Mouse (Mus musculus) ovary, postnatal 14 days (tissue): ENCODE data around the gene Olfr1555-ps1.
"Not testable (repeated sequence)": the region's sequence is repeated elsewhere in the genome, so short reads cannot be mapped to it uniquely, and the experiment has no call there.

ENCODE experiments used
- DNase-seq: peaks from one replicate; pipeline ENCODE4 v3.0.0; 2022; ENCODE audit warnings: low spot score

Olfr1555-ps1 gene

DNA sequence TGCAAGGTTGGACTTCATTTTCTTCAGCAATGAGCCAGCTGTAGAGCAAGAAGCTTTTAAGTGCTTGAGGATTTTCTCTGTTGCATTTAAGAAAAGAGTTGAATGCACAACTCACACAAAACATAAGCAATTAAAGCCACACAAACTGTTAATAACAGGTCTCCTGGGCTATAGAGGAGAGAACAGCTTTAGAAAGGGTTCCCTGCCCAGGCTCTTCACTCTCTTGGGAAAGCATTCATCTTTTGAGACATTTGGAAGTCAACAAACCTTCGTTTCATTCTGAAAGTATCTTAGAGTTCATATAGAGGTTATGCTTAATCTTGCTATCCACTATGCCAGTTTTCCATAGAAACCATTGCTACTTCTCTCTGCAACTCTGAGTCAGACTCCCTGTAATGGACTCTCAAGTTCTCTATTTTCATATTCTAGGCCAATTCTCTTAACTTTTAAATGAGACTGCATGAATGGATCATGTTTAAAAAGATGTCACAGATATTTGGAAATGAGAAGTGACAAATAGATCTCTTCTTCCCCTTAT is at the start of gene Olfr1555-ps1:
TSS of gene Olfr1555-ps1 (minus strand) at position 51 of the 538 bp plus-strand sequence.
- DNase-seq = not testable (repeated sequence)

DNA sequence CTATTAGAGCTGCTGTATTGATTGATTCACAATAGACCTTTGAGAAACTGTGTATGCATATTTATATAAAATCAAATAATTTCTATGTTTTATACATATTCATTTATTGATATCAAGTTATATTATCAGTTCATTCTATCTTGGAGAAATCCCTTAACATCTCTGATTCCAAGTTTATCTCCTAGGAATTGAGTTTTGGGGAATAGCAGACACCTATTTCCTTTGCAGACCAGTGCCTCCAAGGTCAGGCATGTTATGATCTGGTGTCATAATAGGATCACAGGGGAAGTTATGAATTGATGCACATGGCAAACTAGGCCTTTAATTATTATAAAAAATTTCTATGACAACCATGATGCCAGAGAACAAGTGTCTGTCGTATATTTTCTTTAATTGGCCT is 30.4 kb upstream of the Olfr1555-ps1 start, which contains the start of gene Olfr1431:
TSS of gene Olfr1431 (plus strand) at position 301 of the 400 bp plus-strand sequence.
- DNase-seq = no peak

DNA sequence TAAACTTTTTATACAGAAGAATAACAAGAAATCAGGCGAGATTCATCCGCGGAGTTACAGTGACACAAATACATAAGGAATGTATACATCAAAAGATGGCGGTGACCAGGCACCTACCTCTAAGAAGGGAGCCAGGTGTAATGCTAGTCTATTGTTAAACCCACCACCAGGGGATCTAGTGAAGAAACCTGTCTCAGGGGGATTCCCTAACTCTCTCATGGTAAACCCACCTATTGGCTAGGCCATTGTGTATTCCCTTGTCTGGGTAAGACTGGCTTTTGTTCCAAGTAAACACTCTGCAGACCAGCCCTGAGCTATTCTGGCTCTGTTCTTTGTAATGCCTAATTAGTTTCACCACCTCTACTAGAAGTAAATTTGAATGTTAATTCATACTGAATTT is 29.2 kb upstream of the Olfr1555-ps1 start:
- DNase-seq = not testable (repeated sequence)

DNA sequence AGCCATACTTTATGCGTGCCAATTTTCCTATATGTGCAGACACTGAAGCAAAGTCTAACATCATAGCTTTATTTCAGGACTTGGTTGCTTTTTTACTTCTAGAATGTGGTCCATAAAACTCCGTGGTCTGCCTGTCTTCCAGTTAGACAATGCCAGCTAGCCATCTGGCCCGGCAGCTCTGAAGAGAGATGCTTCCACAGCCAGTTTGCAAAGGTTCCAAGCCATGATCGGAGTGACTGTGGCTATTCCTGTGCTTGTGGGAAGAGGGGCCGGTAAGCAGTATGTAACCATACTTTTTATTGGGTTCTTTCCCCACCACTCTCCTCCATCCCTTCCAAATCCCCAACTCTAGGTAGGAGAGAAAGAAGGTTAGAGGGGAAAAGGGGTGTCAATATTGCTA is 5.5 kb upstream of the Olfr1555-ps1 start:
- not testable (repeated sequence) for DNase-seq

DNA sequence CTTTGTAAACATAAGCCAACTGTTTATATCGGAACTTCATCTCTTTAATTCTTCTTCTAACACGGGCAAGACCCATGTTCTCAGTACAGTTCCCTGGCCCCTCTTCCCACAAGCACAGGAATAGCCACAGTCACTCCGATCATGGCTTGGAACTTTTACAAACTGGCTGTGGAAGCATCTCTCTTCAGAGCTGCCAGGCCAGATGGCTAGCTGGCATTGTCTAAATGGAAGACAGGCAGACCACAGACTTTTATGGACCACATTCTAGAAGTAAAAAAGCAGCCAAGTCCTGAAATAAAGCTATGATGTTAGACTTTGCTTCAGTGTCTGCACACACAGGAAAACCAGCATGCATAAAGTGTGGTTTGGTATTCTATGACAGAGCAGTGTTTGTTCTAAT is 24.5 kb downstream of the Olfr1555-ps1 start:
- no peak for DNase-seq

DNA sequence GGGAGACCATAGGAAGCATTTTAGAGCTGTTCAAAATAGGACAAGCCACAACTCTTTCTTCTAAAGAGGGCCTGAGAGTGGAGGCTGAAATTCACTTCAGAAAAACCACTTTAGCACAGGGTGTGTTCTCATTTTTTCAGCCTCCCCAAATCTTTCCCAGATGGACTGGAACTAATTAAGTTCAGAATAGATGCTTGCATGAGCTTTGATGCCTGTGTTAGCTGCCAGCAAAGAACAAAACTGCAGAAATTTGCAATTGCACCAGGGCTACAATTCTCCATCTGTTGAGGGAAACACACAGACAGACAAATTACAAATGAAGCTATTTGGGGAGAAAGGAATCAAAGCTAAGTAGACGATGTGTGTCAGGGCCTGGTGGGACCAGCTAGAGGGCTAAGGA is 26.6 kb downstream of the Olfr1555-ps1 start:
- DNase-seq = no peak

DNA sequence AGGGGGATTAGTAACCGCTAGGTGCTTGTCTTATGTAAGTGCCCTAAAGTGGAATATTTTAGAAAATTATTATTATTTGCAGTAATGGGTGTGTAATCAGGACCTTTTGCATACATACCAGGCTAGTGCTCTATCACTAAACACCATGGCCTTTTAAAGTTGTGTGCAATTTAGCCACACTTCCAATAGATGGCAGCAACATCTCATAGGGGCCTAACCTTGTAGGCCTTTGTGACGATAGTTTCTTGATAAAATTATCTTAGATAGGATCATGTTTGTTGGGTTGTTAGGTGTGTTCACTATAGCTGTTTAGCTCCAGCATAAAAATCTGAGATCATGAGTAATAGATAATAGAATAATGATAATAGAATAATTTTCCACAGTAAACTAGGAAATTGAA is 35.6 kb downstream of the Olfr1555-ps1 start:
- DNase-seq = no peak

DNA sequence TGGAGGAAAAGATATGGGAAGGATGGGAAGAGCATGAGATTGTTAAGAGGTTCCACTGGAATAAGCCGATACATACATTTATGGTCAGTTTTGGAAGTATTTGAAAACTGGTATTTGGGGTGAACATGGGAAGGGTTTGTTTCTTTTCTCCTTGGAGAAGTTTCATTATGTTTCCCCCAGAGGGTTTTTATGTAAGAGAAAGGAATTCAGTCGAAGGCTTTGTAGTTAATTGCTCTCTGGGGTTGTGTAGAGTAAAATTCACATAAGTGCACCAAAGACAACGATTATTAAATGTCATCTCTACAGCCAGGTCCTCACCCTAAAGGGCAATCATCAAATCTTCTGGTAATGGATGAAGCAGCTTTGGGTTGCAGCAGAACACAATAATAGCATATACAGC is 46.8 kb downstream of the Olfr1555-ps1 start, which contains the start of gene Olfr76:
TSS of gene Olfr76 (minus strand) at position 101 of the 400 bp plus-strand sequence.
- DNase-seq = no peak

DNA sequence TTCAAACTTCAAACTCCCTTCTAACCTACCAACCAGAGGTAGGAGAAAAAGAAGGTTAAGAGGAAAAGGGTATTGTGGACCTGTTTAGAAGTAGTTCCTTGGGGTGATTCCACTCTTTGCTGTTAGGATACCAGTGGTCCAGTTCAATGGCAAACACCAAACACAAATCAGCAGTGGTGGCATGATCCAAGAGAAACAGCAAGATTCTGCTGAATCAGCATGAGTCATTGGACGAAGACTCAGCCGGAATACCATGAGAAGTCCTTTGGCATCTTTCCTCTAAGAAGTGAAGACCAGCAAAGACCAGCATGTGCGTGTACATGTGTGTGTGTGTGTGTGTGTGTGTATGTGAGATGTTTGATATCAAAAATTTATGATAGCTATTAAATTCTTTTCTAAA is 53.4 kb downstream of the Olfr1555-ps1 start:
- no peak for DNase-seq

DNA sequence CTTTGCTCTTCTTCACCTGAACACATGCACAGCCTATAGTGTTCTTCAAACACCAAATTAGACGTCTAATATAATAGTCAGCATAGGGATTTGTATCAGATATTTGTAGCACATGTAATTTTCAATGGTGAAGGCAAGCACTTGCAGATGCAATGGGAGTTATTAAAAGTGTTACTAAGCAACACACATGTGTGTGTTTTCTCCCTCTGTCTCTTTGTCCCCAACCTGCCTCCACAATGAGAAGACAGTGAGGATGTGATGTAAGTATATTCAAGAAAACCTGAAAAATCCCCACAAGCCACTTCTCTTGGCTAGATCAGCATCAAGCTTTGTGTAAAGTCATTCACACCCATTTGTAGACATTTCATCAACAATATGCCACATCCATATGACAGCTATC is 54.1 kb downstream of the Olfr1555-ps1 start, which contains the start of gene Olfr1428:
TSS of gene Olfr1428 (minus strand) at position 101 of the 400 bp plus-strand sequence.
- DNase-seq = no peak
